Mouse (Mus musculus) forebrain, embryonic 14.5 days (tissue): ENCODE measurements around the gene Mical3. TPM values are rescaled to one million over a fixed set of nuclear protein-coding genes. Genes with fewer than 3 reads are reported as not detected.
"Not testable (repeated sequence)": the region's sequence is repeated elsewhere in the genome, so short reads cannot be mapped to it uniquely, and the experiment has no call there.

Source experiments
- ATAC-seq: fragments of 200-750 bp; cut with Nextera tagmentation; 2 replicates; pipeline ENCODE4 v1.8.0; 2017; ENCODE audit warnings: mild to moderate bottlenecking, moderate library complexity
- DNase-seq: peaks from one replicate; pipeline ENCODE4 v3.0.0-alpha.2; 2015; ENCODE audit warnings: low spot score
- H3K27ac ChIP-seq: fragments of 300-500 bp; sonication (generic); 2 replicates; pipeline ENCODE4 v1.5.1; 2014; ENCODE audit warnings: low read depth, mild to moderate bottlenecking, control low read depth, low read length, moderate library complexity
- H3K27me3 ChIP-seq: fragments of 300-500 bp; sonication (generic); replicated peaks from 2 replicates; pipeline ENCODE4 v1.6.1; 2014; ENCODE audit warnings: low read length, control low read depth, mixed read lengths; ENCODE audit not compliant: control insufficient read depth, insufficient read depth
- H3K36me3 ChIP-seq: fragments of 300-500 bp; sonication (generic); 2 replicates; pipeline ENCODE4 v1.6.1; 2014; ENCODE audit warnings: low read length, control low read depth; ENCODE audit not compliant: control insufficient read depth, insufficient read depth
- H3K4me1 ChIP-seq: fragments of 300-500 bp; sonication (generic); 2 replicates; pipeline ENCODE4 v1.6.1; 2014; ENCODE audit warnings: antibody characterized with exemption, low read length, control low read depth; ENCODE audit not compliant: control insufficient read depth, insufficient read depth
- H3K4me2 ChIP-seq: fragments of 300-500 bp; sonication (generic); 2 replicates; pipeline ENCODE4 v1.6.1; 2014; ENCODE audit warnings: mild to moderate bottlenecking, control low read depth, low read length
- H3K4me3 ChIP-seq: fragments of 300-500 bp; sonication (generic); 2 replicates; pipeline ENCODE4 v1.5.1; 2014; ENCODE audit warnings: low read depth, low read length, control low read depth
- H3K9ac ChIP-seq: fragments of 300-500 bp; sonication (generic); 2 replicates; pipeline ENCODE4 v1.6.1; 2014; ENCODE audit warnings: mild to moderate bottlenecking, low read length, control low read depth, moderate library complexity
- H3K9me3 ChIP-seq: fragments of 300-500 bp; sonication (generic); replicated peaks from 2 replicates; pipeline ENCODE4 v1.6.1; 2016; ENCODE audit warnings: low read length, control low read depth, mixed read lengths; ENCODE audit not compliant: control insufficient read depth
- WGBS: fragments of 180-500 bp; shearing (Covaris S2); extraction: QIAGEN DNeasy Blood & Tissue Kit; methylation state at CpG from one replicate; pipeline ENCODE4 v1.1.7; 2014; 5-methylcytosine and 5-hydroxymethylcytosine counted together
- polyA plus RNA-seq: library from polyadenylated mRNA; unstranded; fragments of >200 nt; fragmentation: Nextera tagmentation; extraction: Ambion mirVana; gene quantifications from 2 replicates; pipeline ENCODE4 v1.2.1, GENCODE M21; 2014

The Mical3 gene
- polyA plus RNA-seq, 1 experiment from 2014 or later: 19.4 TPM

DNA sequence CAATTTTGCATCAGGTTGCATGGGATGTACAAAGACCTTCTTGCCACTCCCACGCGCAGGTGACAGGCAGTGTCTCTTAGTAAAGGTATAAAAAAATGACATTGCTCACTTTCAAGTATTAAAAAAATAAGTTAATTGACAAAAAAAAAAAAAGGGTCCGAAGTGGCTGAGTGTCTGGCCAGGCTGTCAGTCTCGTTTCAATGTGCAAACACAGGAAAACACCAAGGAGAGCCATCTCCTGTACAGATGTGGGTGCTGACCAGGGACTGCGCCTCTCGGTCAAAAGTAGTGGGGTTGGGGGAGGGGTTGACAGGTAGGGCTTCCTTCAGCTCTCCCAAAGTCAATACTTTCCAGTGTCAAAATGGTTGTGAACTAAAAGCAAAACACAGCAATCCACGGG is 197.1 kb downstream of the Mical3 start:
- no peaks in the 10 kb centered on the region for H3K9me3 ChIP-seq
- peaks cover 26% of the 10 kb centered on the region; the same call in 1 of the 2 replicates for H3K36me3 ChIP-seq
- WGBS: 93% methylated on average over 7 of the region's 7 CpGs

DNA sequence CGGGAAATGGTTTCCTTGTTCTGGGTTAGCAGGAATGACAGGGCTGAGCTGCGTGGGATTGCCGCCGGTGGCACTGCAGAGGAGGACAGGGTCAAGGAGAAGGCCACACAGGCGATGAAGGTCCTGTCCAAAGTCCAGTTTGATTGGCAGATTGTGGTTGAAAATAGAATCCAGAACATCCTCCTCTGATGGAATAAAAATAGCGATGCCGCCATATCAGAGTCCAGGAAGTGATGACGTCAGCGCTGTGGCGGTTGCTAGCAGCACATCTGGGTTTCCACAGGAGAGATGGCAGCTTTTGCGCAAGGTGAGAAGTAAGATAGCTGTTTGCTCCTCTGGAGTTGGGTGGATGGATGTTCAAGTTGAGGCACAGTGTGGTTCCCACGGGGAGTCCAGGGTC is 198.2 kb downstream of the Mical3 start:
- Histone ChIP-seq H3K9ac (no peak overlapping the region), H3K4me3 (no peak overlapping the region), H3K9me3 (no peaks in the 10 kb centered on the region), H3K4me1 (no peaks in the 10 kb centered on the region), H3K27ac (no peak overlapping the region), H3K4me2 (no peak overlapping the region), H3K27me3 (no peaks in the 10 kb centered on the region), H3K36me3 (peaks cover 26% of the 10 kb centered on the region; the same call in 1 of the 2 replicates)
- WGBS: 96% methylated on average over 12 of the region's 12 CpGs
- no peak for DNase-seq
- ATAC-seq: no peak

More for the DNA sequence above, 197.1 kb downstream of the Mical3 start:
- no peak overlapping the region for H3K9ac ChIP-seq
- no peak overlapping the region for H3K4me2 ChIP-seq
- no peaks in the 10 kb centered on the region for H3K27me3 ChIP-seq
- H3K27ac ChIP-seq: no peak overlapping the region
- ATAC-seq (no peak), DNase-seq (no peak)
- no peak overlapping the region for H3K4me3 ChIP-seq
- no peaks in the 10 kb centered on the region for H3K4me1 ChIP-seq

DNA sequence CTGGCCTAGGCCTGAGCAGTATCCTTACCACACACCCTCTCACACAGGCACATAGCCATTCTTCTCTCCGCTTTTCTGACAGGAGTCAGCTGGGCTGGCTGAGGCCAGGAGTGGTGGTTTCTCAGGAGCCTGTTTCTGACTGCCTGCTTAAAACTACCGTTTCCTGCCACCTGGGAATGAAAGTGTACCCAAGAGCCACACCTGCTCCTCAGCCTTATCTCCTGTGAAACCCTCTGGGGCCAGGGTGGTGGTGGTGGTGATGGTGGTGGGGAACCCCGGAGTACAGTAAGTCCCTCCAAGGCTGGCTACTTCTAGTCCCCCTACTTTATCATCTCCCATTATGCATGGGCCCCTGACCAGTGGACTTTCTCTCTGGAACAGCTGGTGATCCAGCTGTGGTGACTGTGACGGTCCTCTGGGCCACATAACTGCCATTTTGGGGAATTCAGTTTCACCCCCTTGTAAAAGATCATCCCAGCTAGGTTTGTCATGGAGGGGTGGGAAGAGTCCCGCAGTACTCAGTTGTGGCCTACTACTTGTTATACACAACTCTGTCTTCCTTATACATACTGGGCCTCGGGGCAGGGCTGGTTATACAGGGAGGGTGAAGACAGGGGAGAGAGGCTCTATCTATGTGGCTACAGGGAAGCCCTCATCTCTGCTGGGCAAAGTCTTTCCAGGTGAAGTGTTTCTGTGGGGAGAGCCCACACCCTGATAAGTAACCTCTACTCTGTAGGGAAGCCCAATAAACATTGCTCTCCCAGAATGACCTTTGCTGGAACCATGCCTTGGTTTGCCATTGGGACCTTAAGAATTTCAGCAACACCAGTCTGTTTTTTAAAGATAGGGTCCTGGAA is 200.1 kb downstream of the Mical3 start:
- H3K4me1 ChIP-seq: no peaks in the 10 kb centered on the region
- H3K36me3 ChIP-seq: peaks cover 26% of the 10 kb centered on the region; the same call in 1 of the 2 replicates
- WGBS: 92% methylated on average over 6 of the region's 6 CpGs
- ATAC-seq: no peak
- no peak overlapping the region for H3K4me3 ChIP-seq
- no peak for DNase-seq
- H3K27ac ChIP-seq: no peak overlapping the region
- H3K9ac ChIP-seq: no peak overlapping the region
- H3K4me2 ChIP-seq: no peak overlapping the region
- no peaks in the 10 kb centered on the region for H3K9me3 ChIP-seq
- H3K27me3 ChIP-seq: no peaks in the 10 kb centered on the region

DNA sequence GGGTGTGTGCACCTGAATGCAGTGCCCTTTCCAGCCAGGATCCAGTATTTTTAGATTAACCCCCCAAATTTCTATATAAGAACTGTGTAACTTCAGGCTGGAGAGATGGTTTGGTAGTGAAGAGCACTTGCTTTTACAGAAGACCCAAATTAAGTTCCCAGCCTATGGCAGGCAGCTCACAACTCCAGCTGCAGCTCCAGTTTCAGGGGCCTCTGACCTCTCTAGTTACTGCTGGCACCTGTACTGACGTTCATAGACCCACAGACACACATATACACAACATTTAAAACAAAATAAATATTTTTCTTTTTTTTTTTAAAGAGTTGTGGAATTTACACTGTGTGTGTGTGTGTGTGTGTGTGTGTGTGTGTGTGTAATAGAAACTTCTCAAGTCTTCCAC is 201.4 kb downstream of the Mical3 start:
- Histone ChIP-seq H3K36me3 (peaks cover 23% of the 10 kb centered on the region; the same call in 1 of the 2 replicates), H3K27ac (no peak overlapping the region), H3K9me3 (no peaks in the 10 kb centered on the region), H3K4me3 (no peak overlapping the region), H3K4me2 (no peak overlapping the region), H3K4me1 (no peaks in the 10 kb centered on the region), H3K9ac (no peak overlapping the region), H3K27me3 (no peaks in the 10 kb centered on the region)
- WGBS: 84% methylated on average over 1 of the region's 1 CpGs
- ATAC-seq (no peak), DNase-seq (no peak)

- no peaks in the 10 kb centered on the region for H3K9me3 ChIP-seq
- no peak overlapping the region for H3K4me2 ChIP-seq
- no peaks in the 10 kb centered on the region for H3K27me3 ChIP-seq
- no peak overlapping the region for H3K27ac ChIP-seq
- H3K36me3 ChIP-seq: peaks cover 9% of the 10 kb centered on the region; the same call in 1 of the 2 replicates
- no peak overlapping the region for H3K4me3 ChIP-seq
- no peak for ATAC-seq
- H3K4me1 ChIP-seq: no peaks in the 10 kb centered on the region
- no peak overlapping the region for H3K9ac ChIP-seq
- no peak for DNase-seq
- WGBS: 84% methylated on average over 3 of the region's 3 CpGs
Measured at GRCm38 (mm10) chr6:120927765-120928164, 203.0 kb downstream of the Mical3 start.

DNA sequence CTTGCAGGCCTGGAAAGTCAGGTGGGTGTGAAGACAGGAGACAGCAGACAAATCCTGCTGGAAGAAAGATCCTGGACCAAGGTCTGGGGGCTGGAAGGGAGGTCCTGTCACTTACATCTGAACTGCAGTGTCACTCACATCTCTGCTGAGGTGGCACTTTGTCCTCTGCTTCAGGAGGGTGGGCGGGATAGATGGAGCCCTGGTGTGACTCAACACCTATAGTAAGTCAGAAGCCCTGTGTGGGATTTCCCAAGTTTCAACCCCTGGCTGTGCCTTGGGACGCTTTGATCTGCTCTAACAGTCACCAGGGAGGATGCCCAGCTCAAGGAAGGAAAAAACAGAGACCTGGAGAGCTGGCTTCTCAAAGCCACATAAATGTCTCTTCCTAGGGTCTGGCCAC is 203.9 kb downstream of the Mical3 start:
- Histone ChIP-seq H3K27me3 (no peaks in the 10 kb centered on the region), H3K27ac (no peak overlapping the region), H3K4me3 (no peak overlapping the region), H3K4me2 (no peak overlapping the region), H3K9ac (no peak overlapping the region), H3K36me3 (no peaks in the 10 kb centered on the region; the same call in 1 of the 2 replicates), H3K9me3 (no peaks in the 10 kb centered on the region), H3K4me1 (no peaks in the 10 kb centered on the region)
- no peak for DNase-seq
- ATAC-seq: no peak
- 68% methylated on average over 2 of the region's 2 CpGs for WGBS

DNA sequence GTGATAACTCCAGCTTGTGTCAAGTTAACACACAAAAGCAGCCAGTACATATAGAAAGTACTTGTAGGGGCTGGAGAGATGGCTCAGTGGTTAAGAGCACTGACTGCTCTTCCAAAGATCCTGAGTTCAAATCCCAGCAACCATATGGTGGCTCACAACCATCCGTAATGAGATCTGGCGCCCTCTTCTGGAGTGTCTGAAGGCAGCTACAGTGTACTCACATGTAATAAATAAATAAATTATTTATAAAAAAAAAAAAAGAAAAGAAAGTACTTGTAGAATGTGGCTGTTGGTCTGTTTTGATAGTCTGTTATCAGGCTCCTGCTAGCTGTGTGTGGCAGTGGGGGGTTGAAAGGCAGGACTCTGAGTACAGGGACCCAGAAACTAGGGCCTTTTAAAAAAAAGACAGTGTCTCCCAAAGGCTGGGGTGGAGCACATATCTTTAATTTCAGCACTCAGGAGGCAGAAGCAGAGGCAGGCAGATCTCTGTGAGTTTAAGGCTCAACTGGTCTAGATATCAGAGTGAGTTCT is 205.9 kb downstream of the Mical3 start:
- H3K27ac ChIP-seq, H3K36me3 ChIP-seq, DNase-seq, ATAC-seq, H3K9me3 ChIP-seq, H3K9ac ChIP-seq, H3K4me2 ChIP-seq, H3K4me3 ChIP-seq, H3K4me1 ChIP-seq, H3K27me3 ChIP-seq: not testable (repeated sequence)
- WGBS: 62% methylated on average over 2 of the region's 2 CpGs

GRCm38 (mm10) chr6:120917975-120918374 is 212.8 kb downstream of the Mical3 start:
- 54% methylated on average over 3 of the region's 3 CpGs for WGBS
- no peak for ATAC-seq

More at GRCm38 (mm10) chr6:120917975-120918374, 212.8 kb downstream of the Mical3 start:
- Histone ChIP-seq H3K27ac (no peak overlapping the region), H3K36me3 (no peaks in the 10 kb centered on the region), H3K9ac (no peak overlapping the region), H3K4me3 (no peak overlapping the region), H3K4me2 (no peak overlapping the region), H3K27me3 (no peaks in the 10 kb centered on the region), H3K9me3 (no peaks in the 10 kb centered on the region), H3K4me1 (no peaks in the 10 kb centered on the region)
- peak; percentile 30 for DNase-seq
